ENCODE assay signal across 15 mouse cellular contexts in genomic region chr19:32506081-32506480, GRCm38 (mm10).
"Had no signal": no experiment of that assay in that cellular context is flagged by ENCODE, and none has a peak within 500 bp of the region (broad histone marks: within the 10 kb centered on the region; RNA-seq: fewer than 3 reads in every experiment).

No protein-coding gene starts in this region.

- H3K9ac ChIP-seq: midbrain, embryonic 12.5 days had no signal

- H3K4me3 ChIP-seq: layer of hippocampus, adult 2 months; midbrain, embryonic 12.5 days; myocyte had no signal

- H3K27me3 ChIP-seq: midbrain, embryonic 12.5 days had no signal

- H3K9me3 ChIP-seq: midbrain, embryonic 12.5 days had no signal

- H3K4me1 ChIP-seq: midbrain, embryonic 12.5 days had no signal

- H3K4me2 ChIP-seq: midbrain, embryonic 12.5 days had no signal

- ATAC-seq: hindbrain, postnatal 0 days; inflammation-experienced regulatory T-cells, adult 6 months; intestine, embryonic 16.5 days; midbrain, embryonic 16.5 days had no signal

- H3K27ac ChIP-seq: hindbrain, postnatal 0 days; layer of hippocampus, adult 2 months; midbrain, embryonic 12.5 days; stomach, postnatal 0 days had no signal

- DNase-seq: kidney, adult 18-20 months; kidney, adult 9 months; kidney, postnatal 14 days; layer of hippocampus, adult 9-11 months; lung, postnatal 10 days; lung, postnatal 4 days; thymus, postnatal 36 days had no signal
